Mouse (Mus musculus) liver, postnatal 0 days (tissue): ENCODE measurements around the gene Rnase2b.

Experiments used
- CTCF ChIP-seq: sonication (generic); IDR thresholded peaks from 2 replicates; pipeline ENCODE4 v1.5.1; 2016; ENCODE audit warnings: antibody characterized with exemption, low read depth
- EP300 ChIP-seq: IDR thresholded peaks from 2 replicates; pipeline ENCODE4 v1.6.1; 2016; ENCODE audit warnings: antibody characterized with exemption, low read depth, mild to moderate bottlenecking

- TF ChIP-seq CTCF (no peak), EP300 (peak; percentile 96)
Measured at GRCm38 (mm10) chr14:51130315-51130940, 31.6 kb upstream of the Rnase2b start.
